In the genomic region with DNA sequence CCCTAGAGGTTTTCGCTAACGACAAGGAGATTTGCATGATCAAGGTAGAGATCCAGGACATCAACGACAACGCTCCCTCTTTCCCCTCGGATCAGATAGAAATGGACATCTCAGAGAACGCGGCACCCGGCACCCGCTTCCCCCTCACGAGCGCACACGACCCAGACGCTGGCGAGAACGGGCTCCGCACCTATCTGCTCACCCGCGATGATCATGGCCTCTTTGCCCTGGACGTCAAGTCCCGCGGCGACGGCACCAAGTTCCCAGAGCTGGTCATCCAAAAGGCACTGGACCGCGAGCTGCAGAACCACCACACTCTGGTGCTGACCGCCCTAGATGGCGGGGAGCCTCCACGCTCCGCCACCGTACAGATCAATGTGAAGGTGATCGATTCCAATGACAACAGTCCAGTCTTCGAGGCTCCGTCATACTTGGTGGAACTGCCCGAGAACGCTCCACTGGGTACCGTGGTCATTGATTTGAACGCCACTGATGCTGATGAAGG, we compare ENCODE assay signal across 7 mouse cellular contexts. TPM values are rescaled to one million over a fixed set of nuclear protein-coding genes. Genes with fewer than 3 reads are reported as not detected.
A peak's percentile ranks its signal among the peaks of the same experiment; 100 is the strongest.
DNase-seq lines count a peak whose midpoint lies in the region; ATAC-seq and TF ChIP-seq lines count a peak whose summit lies in the region.

No protein-coding gene starts in this region.

- H3K4me2 ChIP-seq in lung, embryonic 14.5 days = peak overlapping the region; percentile 89
- H3K4me2 ChIP-seq in forebrain, embryonic 11.5 days (ENCODE audit: low read depth, low read length, severe bottlenecking) = peak overlapping the region; percentile 94
- peak overlapping the region; percentile 86 for H3K4me2 ChIP-seq in hindbrain, embryonic 11.5 days (replicated peaks; ENCODE audit: low read depth, low read length)
- H3K4me2 ChIP-seq in liver, embryonic 11.5 days = peak overlapping the region; percentile 77

- no peak for DNase-seq in lung, embryonic 14.5 days
- DNase-seq in lung, postnatal 25 days (ENCODE audit: low spot score) = no peak
- peak; percentile 65 for DNase-seq in forebrain, embryonic 11.5 days (ENCODE audit: low spot score)
- no peak for DNase-seq in hindbrain, embryonic 11.5 days (ENCODE audit: low spot score)
- DNase-seq in liver, embryonic 11.5 days (ENCODE audit: low spot score) = peak; percentile 31
- peak; percentile 14 for DNase-seq in right cerebral cortex, postnatal 4 days
- DNase-seq in spleen, adult 18-20 months = no peak

- no peak for ATAC-seq in lung, embryonic 14.5 days (ENCODE audit: insufficient read depth)
- ATAC-seq in forebrain, embryonic 11.5 days (replicated peaks; ENCODE audit: low FRiP score) = no peak
- no peak for ATAC-seq in hindbrain, embryonic 11.5 days (ENCODE audit: low FRiP score)
- no peak for ATAC-seq in liver, embryonic 11.5 days (replicated peaks; ENCODE audit: low FRiP score)

- H3K4me1 ChIP-seq in lung, embryonic 14.5 days (ENCODE audit: insufficient read depth) = no peaks in the 10 kb centered on the region
- H3K4me1 ChIP-seq in forebrain, embryonic 11.5 days (replicated peaks; ENCODE audit: control insufficient read depth, insufficient read depth, low read length) = peaks cover 6% of the 10 kb centered on the region; the same call in 1 of the 2 replicates
- peaks cover 3% of the 10 kb centered on the region; the same call in 1 of the 2 replicates for H3K4me1 ChIP-seq in hindbrain, embryonic 11.5 days (replicated peaks; ENCODE audit: control insufficient read depth, insufficient read depth, low read length)
- 0 out of 2 replicates have a peak, but pooled peaks cover 4% of the 10 kb centered on the region for H3K4me1 ChIP-seq in liver, embryonic 11.5 days (replicated peaks; ENCODE audit: control insufficient read depth, insufficient read depth, low read length)

- no peaks in the 10 kb centered on the region for H3K9me3 ChIP-seq in lung, embryonic 14.5 days (ENCODE audit: low read depth, low read length)
- no peaks in the 10 kb centered on the region for H3K9me3 ChIP-seq in forebrain, embryonic 11.5 days (ENCODE audit: control insufficient read depth, low read length)
- no peaks in the 10 kb centered on the region for H3K9me3 ChIP-seq in hindbrain, embryonic 11.5 days (ENCODE audit: control insufficient read depth, low read length)
- no peaks in the 10 kb centered on the region for H3K9me3 ChIP-seq in liver, embryonic 11.5 days (ENCODE audit: control insufficient read depth, low read length)

- H3K27ac ChIP-seq in lung, embryonic 14.5 days (ENCODE audit: low read depth) = no peak overlapping the region
- no peak overlapping the region for H3K27ac ChIP-seq in forebrain, embryonic 11.5 days (ENCODE audit: low read depth, low read length)
- 0 out of 2 replicates have a peak overlapping the region, but pooled peaks have one; percentile 17 for H3K27ac ChIP-seq in hindbrain, embryonic 11.5 days (ENCODE audit: low read depth, low read length)
- H3K27ac ChIP-seq in liver, embryonic 11.5 days (ENCODE audit: low read depth, low read length) = no peak overlapping the region

- no peak for TF ChIP-seq CTCF in lung, embryonic 14.5 days (IDR thresholded peaks at IDR 0.05; ENCODE audit: low read depth)

- H3K9ac ChIP-seq in lung, embryonic 14.5 days = peak overlapping the region; percentile 45
- peak overlapping the region; percentile 60 for H3K9ac ChIP-seq in forebrain, embryonic 11.5 days (ENCODE audit: low read length)
- H3K9ac ChIP-seq in hindbrain, embryonic 11.5 days (ENCODE audit: low read depth, low read length) = peak overlapping the region; percentile 46
- no peak overlapping the region for H3K9ac ChIP-seq in liver, embryonic 11.5 days (ENCODE audit: low read depth, low read length)

- peaks cover 19% of the 10 kb centered on the region for H3K27me3 ChIP-seq in lung, embryonic 14.5 days (ENCODE audit: insufficient read depth, low read length)
- H3K27me3 ChIP-seq in forebrain, embryonic 11.5 days (ENCODE audit: control insufficient read depth, insufficient read depth, low read length) = peaks cover 18% of the 10 kb centered on the region
- H3K27me3 ChIP-seq in hindbrain, embryonic 11.5 days (ENCODE audit: control insufficient read depth, insufficient read depth, low read length) = peaks cover 21% of the 10 kb centered on the region
- H3K27me3 ChIP-seq in liver, embryonic 11.5 days (replicated peaks; ENCODE audit: control insufficient read depth, insufficient read depth, low read length) = peaks cover 54% of the 10 kb centered on the region

- H3K36me3 ChIP-seq in lung, embryonic 14.5 days (ENCODE audit: insufficient read depth) = no peaks in the 10 kb centered on the region
- H3K36me3 ChIP-seq in forebrain, embryonic 11.5 days (ENCODE audit: control insufficient read depth, insufficient read depth, low read length) = no peaks in the 10 kb centered on the region
- no peaks in the 10 kb centered on the region for H3K36me3 ChIP-seq in hindbrain, embryonic 11.5 days (ENCODE audit: control insufficient read depth, insufficient read depth, low read length)
- H3K36me3 ChIP-seq in liver, embryonic 11.5 days (ENCODE audit: control insufficient read depth, insufficient read depth, low read length) = no peaks in the 10 kb centered on the region

- WGBS in lung, embryonic 14.5 days = 5% methylated on average over 37 of the region's 37 CpGs
- 3% methylated on average over 37 of the region's 37 CpGs for WGBS in forebrain, embryonic 11.5 days
- 6% methylated on average over 37 of the region's 37 CpGs for WGBS in hindbrain, embryonic 11.5 days
- 9% methylated on average over 37 of the region's 37 CpGs for WGBS in liver, embryonic 11.5 days

- peak overlapping the region; percentile 57 for H3K4me3 ChIP-seq in lung, embryonic 14.5 days (ENCODE audit: low read depth, low read length)
- peak overlapping the region; percentile 54 for H3K4me3 ChIP-seq in forebrain, embryonic 11.5 days (ENCODE audit: low read depth, low read length)
- H3K4me3 ChIP-seq in hindbrain, embryonic 11.5 days (ENCODE audit: low read depth, low read length) = peak overlapping the region; percentile 58
- peak overlapping the region; percentile 52 for H3K4me3 ChIP-seq in liver, embryonic 11.5 days (ENCODE audit: low read depth, low read length)

RNA-seq across cellular contexts. Expression of a gene that starts 3.1 kb away (rescaled TPM):
- polyA plus RNA-seq in lung, embryonic 14.5 days (2014; fragmentation: Nextera tagmentation; extraction: Ambion mirVana) = 20.6 and 21.6 TPM in 2 replicates
- polyA plus RNA-seq in forebrain, embryonic 11.5 days (2014; fragmentation: Nextera tagmentation; extraction: Ambion mirVana) = 7.3 and 8.7 TPM in 2 replicates
- 6.1 and 9.2 TPM in 2 replicates for polyA plus RNA-seq in hindbrain, embryonic 11.5 days (2014; fragmentation: Nextera tagmentation; extraction: Ambion mirVana)
- 3.1 and 3.3 TPM in 2 replicates for polyA plus RNA-seq in liver, embryonic 11.5 days (2014; fragmentation: Nextera tagmentation; extraction: Ambion mirVana)

Comparison
In these comparisons a context has a peak if more than half of its experiments do, and no peak if none do; other contexts are left out.
1. DNase-seq: peak in forebrain, embryonic 11.5 days (single experiment), liver, embryonic 11.5 days (single experiment) and right cerebral cortex, postnatal 4 days (single experiment); none in lung, embryonic 14.5 days (single experiment), lung, postnatal 25 days (single experiment), hindbrain, embryonic 11.5 days (single experiment) and spleen, adult 18-20 months (0 of 2).
2. Peak in every context shown above with its lines, with median percentiles within 50 percentile points of each other: H3K4me2 ChIP-seq and H3K4me3 ChIP-seq.